Mouse (Mus musculus) urinary bladder, postnatal 4 days (tissue): Measurements from ENCODE around the gene Togaram2.
"Not testable (repeated sequence)": the region's sequence is repeated elsewhere in the genome, so short reads cannot be mapped to it uniquely, and the experiment has no call there.

Experiments
- DNase-seq, 2 experiments: peaks; one replicate each; pipeline ENCODE4 v3.0.0; 2021 to 2022; ENCODE audit warnings: low spot score in 2 of 2

The Togaram2 gene

GRCm38 (mm10) chr17:71730655-71731054 lies 57.6 kb downstream of the Togaram2 start:
- peak in 1 of 2 experiments; percentile 29 for DNase-seq

- DNase-seq: no peak
These were observed 63.4 kb downstream of the Togaram2 start for GRCm38 (mm10) chr17:71736442-71736841.

DNA sequence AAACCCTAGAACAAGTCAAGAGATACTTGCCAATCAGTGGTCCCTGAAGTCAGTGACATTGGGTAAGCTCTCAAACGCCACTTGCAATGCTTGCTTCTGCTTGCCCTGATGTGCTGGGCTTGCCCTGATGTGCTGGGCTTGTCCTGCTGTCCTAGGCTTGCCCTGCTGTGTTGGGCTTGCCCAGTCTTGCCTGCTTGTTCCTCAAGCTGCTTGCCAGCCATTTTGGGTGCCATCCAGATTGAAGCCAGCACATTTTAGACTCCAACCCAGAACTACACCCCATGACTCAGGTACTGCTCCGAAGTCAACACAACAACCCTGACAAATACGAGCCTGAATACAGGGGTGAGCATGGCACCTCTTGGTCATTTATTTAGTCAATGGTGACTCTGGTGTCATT lies 69.1 kb downstream of the Togaram2 start:
- DNase-seq: no peak

DNA sequence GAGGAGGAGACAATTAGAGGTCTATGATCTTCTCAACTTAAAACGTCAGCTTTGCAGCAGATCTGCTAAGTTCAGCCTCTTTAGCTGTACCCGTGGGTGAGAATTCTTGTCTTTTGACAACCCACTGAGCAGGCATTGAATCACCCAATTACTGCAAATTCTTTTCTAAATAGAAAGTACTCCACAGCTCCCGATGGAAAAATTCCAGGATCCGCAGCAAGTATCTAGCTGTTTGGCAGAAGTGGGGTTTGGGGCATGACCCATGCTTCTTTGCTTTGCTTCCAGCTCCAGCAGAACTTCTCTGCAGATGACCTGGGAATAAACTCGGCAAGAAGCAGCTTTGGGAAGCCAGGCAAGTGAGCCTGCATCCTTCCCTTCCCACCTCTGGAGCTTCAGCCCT lies 69.9 kb downstream of the Togaram2 start:
- no peak for DNase-seq

DNA sequence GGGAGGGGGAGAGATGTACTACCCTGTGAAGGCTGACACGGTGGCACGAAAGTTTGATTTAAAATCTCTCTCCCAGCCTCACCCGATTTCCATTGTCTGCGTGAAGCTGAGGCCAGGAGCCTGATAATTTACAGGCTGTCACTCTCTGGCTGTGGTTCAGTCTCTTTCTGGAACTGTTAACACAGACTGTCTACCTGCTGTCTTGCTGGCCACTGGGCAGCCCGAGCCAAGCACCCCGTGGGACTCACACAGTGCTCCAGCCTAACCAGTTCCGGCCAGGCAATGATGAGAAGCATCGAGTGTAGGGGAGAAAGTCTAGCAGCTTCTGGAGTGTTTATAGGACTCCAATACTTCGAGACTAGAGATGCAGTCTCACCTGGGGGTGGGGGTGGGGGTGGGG lies 73.1 kb downstream of the Togaram2 start:
- no peak for DNase-seq

GRCm38 (mm10) chr17:71747561-71747960 lies 74.5 kb downstream of the Togaram2 start:
- no peak for DNase-seq

- DNase-seq: no peak
These were observed 76.6 kb downstream of the Togaram2 start for GRCm38 (mm10) chr17:71749616-71750168.

DNA sequence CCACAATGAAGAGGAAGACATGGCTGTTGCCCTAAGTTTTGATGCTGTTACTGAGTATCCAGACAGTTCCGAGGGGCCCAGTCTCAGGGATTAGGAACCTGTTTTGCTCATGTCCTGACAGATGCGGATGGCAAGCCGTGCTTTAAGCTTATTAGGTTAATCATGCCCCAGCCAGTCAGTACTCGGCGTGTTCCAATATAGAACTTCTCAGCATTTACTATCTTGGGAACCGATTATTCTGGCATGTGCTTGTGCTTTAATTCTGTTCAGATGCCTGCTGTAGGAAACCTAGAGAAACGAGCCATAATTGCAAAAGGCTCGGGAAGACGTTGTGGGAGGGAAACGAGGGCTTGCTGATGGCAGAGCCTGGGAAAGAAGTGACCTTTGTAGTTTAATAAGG lies 79.8 kb downstream of the Togaram2 start, which contains the start of gene Pcare:
TSS of gene Pcare (minus strand) at position 64 of the 400 bp plus-strand sequence.
- DNase-seq: no peak

GRCm38 (mm10) chr17:71760536-71760935 lies 87.5 kb downstream of the Togaram2 start:
- DNase-seq: no peak

DNA sequence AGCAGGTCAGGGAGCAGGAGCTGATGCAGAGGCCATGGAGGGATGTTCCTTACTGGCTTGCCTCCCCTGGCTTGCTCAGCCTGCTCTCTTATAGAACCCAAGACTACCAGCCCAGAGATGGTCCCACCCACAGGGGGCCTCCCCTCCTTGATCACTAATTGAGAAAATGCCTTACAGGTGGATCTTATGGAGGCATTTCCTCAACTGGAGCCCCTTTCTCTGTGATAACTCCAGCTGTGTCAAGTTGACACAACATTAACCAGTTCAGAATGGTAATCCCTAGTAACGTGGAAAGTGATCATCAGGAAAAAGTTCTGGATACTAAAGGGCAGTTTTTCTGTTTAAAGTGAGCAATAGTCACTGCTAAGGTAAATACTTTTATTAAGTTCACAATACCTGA lies 95.1 kb downstream of the Togaram2 start, which contains the start of gene Clip4:
TSS of gene Clip4 (plus strand) at position 301 of the 400 bp plus-strand sequence.
- DNase-seq: not testable (repeated sequence)

DNA sequence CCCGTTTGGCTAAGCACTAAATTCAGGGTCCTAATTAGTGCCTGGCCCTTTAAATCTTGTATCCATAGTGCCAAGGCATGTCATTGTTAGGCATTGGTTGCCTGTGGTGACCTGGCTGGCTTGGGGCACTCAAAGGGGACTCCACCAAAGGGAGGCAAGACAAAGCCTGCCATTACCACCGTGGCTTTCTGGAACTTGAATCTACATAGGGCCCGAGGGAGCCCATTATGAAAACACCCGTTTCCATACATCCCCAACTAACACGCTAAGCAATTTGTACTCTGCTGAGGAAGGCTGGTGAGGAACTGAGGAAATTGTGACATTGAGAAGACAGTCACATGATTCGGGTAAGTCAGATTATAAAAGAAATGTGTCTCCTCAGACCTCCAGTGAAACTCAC lies 96.5 kb downstream of the Togaram2 start:
- no peak for DNase-seq

- DNase-seq: no peak
These were observed 97.6 kb downstream of the Togaram2 start for GRCm38 (mm10) chr17:71770696-71771095.

- DNase-seq: no peak
These were observed 101.1 kb downstream of the Togaram2 start for GRCm38 (mm10) chr17:71774173-71774572.

DNA sequence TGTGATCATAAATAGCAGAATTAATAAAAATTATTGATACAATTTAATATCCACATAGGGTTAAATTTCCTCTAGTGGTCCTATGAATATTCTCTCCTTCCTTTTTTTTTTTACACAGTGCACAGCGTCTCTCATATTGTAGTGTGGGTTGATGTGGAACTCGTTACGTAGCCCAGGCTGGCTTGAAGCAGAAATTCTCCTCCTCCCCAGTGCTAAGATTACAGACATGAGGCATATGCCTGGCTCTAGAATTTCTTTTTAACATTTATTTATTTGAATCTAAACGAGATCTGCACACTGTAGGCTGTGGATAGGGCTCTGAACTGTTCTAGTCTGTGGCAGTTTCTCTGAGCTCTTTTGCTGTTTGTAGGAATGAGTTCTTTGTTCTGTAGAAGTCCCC lies 102.2 kb downstream of the Togaram2 start:
- DNase-seq: no peak

DNA sequence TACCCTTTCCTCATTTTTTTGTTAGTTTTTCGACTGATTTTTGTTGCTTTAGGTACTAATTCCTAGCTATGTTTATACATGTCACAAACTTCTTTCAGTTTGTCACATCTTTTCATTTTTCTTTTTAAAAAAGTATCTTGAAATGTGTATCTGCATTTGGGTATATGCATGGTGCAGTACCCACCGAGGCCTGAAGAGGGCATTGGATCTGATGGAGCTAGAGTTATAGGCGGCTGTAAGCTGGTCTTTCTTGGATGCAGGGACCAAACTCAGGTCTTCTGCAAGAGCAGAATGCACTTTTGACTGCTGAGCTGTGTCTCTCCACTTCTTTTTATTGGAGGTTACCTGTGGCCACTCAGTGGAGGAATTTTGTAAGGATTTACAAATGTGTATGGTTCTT lies 105.6 kb downstream of the Togaram2 start:
- no peak for DNase-seq
